Mouse (Mus musculus) forebrain, embryonic 12.5 days (tissue): Measurements from ENCODE around the gene Maco1. TPM values are rescaled to one million over a fixed set of nuclear protein-coding genes. Genes with fewer than 3 reads are reported as not detected.

Source experiments
- polyA plus RNA-seq: library from polyadenylated mRNA; unstranded; fragments of >200 nt; fragmentation: Nextera tagmentation; extraction: Ambion mirVana; gene quantifications from 2 replicates; pipeline ENCODE4 v1.2.1, GENCODE M21; 2016

Gene Maco1
- polyA plus RNA-seq, 1 experiment from 2014 or later, result 79.9 TPM

Other genes starting within 250 kb of the Maco1 start
- gene Man1c1, start 149.1 kb downstream of the Maco1 start, polyA plus RNA-seq, result 3.5 and 4.0 TPM in 2 replicates
- 5.1 and 5.9 TPM in 2 replicates for gene Ldlrap1, start 85.3 kb downstream of the Maco1 start, polyA plus RNA-seq
- gene Rhd, start 11.2 kb upstream of the Maco1 start, polyA plus RNA-seq, result 6.0 and 7.5 TPM in 2 replicates
- gene Tmem50a, start 61.7 kb upstream of the Maco1 start, polyA plus RNA-seq, result 138 and 139 TPM in 2 replicates
- gene Rsrp1, start 70.2 kb upstream of the Maco1 start, polyA plus RNA-seq, result 478 and 490 TPM in 2 replicates
- gene Syf2, start 77.6 kb upstream of the Maco1 start, polyA plus RNA-seq, result 77.9 and 83.6 TPM in 2 replicates